Mouse (Mus musculus): ENCODE data around the gene Olfr851.

Gene Olfr851

DNA sequence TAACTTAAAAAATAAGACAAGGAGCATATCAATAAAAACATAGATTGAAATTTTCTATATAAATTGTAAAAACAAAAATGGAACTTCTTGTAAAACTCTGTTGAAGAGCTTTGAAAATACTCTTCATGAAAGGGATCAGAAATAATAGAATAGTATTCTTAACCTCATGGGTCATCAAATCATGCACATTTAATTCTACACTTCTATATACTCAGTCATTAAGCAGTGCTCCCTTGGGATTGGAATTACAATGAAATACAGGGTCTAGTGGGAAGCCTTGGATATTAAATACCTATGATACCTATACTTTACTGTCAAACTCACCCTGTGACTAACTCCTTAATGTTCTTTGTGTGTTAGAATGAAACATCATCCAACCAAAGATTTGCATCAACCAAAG is at the start of gene Olfr851:
Gene Olfr851, plus strand, starts transcription at position 301 of the 400 bp plus-strand sequence.
- no peak for DNase-seq

DNA sequence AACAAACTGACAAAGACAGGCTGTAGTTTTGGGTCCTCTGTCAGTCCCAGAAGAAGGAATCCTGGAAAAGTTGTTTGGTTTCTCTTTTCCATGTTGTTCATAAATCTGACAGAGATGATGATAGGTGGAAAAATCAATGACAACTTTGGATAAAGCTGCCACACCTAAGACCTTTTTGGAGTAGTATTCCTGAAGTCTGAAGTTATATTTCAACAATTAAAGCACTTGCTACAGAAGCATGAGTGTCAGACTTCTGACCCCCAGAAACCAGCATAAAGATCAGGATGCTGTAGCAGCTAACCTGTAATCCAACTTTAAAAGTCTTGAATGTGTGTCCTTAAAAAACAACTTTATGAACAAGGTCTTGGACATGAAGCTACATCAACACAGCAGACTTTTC is 14.9 kb upstream of the Olfr851 start, which contains the start of gene Olfr850:
Gene Olfr850, minus strand, starts transcription at position 101 of the 400 bp plus-strand sequence.
- no peak for DNase-seq

DNA sequence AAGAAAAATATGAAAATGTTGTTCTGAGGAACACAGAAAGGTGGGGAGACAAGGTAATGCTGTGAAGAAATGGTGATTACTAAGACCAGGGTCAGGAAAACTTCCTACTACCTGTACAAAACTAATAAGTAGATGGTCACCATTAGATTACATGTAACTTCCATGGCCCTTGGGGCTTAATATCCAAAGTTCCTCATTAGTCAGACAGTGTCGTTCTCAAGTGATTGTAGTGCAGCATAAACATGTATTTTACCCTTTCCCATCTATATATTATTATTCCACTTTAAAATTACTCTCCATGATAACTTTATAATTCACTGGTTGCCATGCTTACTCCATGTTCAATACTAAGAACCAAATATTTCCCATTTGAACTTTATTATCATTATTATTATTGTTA is 47.9 kb downstream of the Olfr851 start, which contains the start of gene Olfr853:
Gene Olfr853, minus strand, starts transcription at position 101 of the 400 bp plus-strand sequence.
- no peak for DNase-seq
